Mouse (Mus musculus) thymus, postnatal 0 days (tissue): Measurements from ENCODE around the gene Ank. TPM values are rescaled to one million over a fixed set of nuclear protein-coding genes. Genes with fewer than 3 reads are reported as not detected.

ENCODE experiments used
- DNase-seq: peaks from one replicate; pipeline ENCODE4 v3.0.0-alpha.2; 2015; ENCODE audit warnings: low spot score
- polyA plus RNA-seq: library from polyadenylated mRNA; unstranded; fragments of >200 nt; fragmentation: Nextera tagmentation; extraction: Ambion mirVana; gene quantifications from 2 replicates; pipeline ENCODE4 v1.2.1, GENCODE M21; 2015

The Ank gene
- polyA plus RNA-seq, 1 experiment from 2014 or later, result 3.6 TPM

DNA sequence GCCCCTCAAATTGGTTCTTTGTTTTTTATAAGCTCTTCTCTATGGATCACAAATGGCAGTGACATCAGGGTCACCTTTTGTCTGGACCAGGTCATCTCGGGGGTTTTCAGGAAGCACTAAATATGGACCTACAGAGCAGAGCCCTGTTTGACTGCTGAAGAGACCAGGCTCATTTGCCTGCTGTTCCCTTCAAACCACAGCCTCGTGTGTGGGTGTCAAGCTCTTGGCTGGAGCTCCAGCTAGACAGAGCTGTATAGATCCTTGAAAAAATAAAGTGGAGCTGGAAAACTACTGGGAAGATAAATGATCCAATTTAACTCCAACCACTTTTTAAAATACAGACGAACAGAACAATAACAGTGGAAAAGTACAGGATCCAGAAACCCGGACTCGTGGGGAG is 70.3 kb downstream of the Ank start:
- DNase-seq, result no peak

- DNase-seq, result no peak
Measured at GRCm38 (mm10) chr15:27537519-27538223, 71.2 kb downstream of the Ank start.

GRCm38 (mm10) chr15:27539745-27540144 is 73.3 kb downstream of the Ank start:
- no peak for DNase-seq

- DNase-seq, result no peak
Measured at GRCm38 (mm10) chr15:27545203-27545602, 78.7 kb downstream of the Ank start.

GRCm38 (mm10) chr15:27548110-27548509 is 81.6 kb downstream of the Ank start:
- no peak for DNase-seq

DNA sequence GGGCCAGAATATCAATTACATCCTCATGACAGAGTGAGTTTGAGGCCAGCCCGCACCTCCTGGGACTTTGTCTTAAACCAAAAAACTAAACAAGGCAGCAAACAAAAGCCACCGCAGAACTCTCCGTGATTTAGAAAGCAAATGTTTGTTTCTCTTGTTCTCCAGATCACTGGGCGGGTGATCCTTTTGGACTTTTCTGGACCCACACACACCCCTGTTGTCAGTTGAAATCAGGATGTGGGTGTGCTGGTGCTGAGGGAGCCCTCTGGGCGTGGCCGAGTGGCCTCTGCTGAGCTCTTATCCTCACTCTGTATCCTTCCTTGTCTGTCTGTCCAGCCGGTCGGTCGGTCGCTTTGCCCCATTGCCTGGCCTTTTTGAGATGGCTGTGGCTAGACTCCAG is 82.6 kb downstream of the Ank start:
- DNase-seq, result no peak

GRCm38 (mm10) chr15:27549878-27550277 is 83.4 kb downstream of the Ank start:
- no peak for DNase-seq

GRCm38 (mm10) chr15:27550358-27550992 is 84.0 kb downstream of the Ank start:
- DNase-seq, result no peak

- DNase-seq, result no peak
Measured at GRCm38 (mm10) chr15:27551117-27552114, 84.9 kb downstream of the Ank start.

DNA sequence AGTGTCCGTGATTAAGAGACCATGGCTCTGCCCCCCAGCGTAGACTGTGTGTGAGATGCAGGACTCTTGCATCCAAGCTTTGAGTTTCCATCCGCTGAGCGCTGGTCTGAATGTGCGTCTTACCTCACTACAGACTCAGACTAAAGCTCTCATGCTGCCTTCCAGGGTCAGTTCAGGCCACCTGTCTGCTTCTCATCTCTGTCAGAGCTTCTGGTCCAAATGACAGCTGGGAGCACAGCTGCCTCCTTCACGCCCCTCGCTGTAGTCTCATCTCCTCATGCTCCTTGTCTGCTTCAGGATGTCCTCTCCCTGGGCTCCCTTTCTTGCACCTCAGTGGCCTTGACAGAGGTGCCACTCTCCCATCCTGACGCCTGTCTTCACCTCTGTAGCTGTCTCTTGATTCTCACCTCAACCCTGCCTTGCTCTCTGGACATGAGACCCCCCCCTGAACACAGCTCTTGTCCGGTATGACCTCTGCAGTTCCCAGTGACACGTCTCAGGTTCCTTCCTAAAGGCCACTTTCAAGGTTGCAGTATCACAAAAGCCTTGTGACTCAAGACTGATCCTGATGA is 85.7 kb downstream of the Ank start:
- no peak for DNase-seq

- no peak for DNase-seq
Measured at GRCm38 (mm10) chr15:27553554-27553953, 87.1 kb downstream of the Ank start.

GRCm38 (mm10) chr15:27558456-27559147 is 92.1 kb downstream of the Ank start:
- no peak for DNase-seq

DNA sequence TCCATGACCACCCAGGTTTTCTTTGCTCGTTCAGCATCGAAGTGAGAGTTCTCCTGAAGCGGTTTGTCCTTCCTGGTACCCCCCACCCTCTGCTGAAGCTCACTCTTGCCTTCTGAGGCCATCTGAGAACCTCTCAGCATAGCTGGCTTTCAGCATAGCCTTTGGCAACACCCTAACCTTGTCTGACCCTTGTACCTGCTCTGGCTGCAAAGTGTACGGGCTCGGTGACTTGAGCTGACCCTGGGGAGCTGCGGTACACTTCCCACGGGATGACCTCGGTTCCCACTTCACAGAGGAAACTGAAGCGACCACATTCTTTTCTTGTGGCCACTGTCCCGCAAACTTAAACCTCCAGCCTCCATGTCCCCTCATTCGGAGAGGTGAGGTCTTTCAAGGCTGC is 93.8 kb downstream of the Ank start:
- DNase-seq, result no peak

- no peak for DNase-seq
Measured at GRCm38 (mm10) chr15:27564106-27565100, 97.9 kb downstream of the Ank start.

GRCm38 (mm10) chr15:27565626-27566185 is 99.2 kb downstream of the Ank start:
- DNase-seq, result no peak

GRCm38 (mm10) chr15:27567356-27567755 is 100.9 kb downstream of the Ank start:
- DNase-seq, result no peak

- no peak for DNase-seq
Measured at GRCm38 (mm10) chr15:27568371-27568770, 101.9 kb downstream of the Ank start.

DNA sequence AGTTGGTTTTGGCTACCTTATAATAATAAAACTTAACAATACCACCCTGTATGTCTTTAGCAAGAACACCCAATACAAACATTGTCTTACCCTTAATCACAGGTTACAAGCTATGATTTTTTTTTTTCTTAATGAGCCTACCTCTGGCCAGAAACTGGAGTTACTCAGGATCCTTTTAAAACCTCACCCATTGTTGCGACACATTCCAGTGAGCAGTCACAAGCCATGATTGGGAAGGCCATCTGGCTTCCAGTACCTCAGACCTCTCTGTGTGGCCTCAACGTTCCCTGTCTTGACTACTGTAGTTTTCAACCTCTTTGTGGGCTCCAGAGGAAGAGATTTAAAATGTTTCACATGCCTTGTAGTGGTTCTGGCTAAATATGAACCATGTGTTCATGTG is 103.4 kb downstream of the Ank start:
- DNase-seq, result no peak

DNA sequence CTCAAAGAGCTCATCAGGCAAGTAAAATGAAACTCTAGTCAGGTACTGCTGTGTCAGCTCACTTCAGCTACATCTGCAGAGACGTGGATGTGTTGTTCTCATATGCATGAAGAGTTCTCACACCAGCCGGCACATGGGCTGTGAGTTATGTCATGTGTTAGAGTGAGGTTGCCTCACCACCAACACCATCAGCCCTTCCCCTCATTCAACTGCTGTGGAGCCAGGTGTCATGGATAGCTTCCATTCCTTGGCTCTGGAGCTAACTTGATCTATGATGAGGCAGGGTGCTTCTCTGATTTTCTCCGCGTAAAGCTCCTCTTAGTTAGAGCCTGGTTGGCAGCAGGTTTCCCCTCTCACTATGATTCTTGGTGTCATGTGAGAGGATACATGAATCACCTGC is 103.9 kb downstream of the Ank start:
- DNase-seq, result no peak
